Mouse (Mus musculus): ENCODE data around the gene Aco1. TPM values are rescaled to one million over a fixed set of nuclear protein-coding genes. Genes with fewer than 3 reads are reported as not detected.

The Aco1 gene
- total and polyA plus RNA-seq, 3 experiments: 34.1 to 144 (median 119) TPM

GRCm38 (mm10) chr4:40144543-40144942 is 1.7 kb downstream of the Aco1 start:
- Histone ChIP-seq H3K4me1 (ENCODE audit: insufficient read depth, low read depth, low read length) (peaks cover 71% of the 10 kb centered on the region), H3K27me3 (ENCODE audit: insufficient read depth, low read length) (no peaks in the 10 kb centered on the region), H3K4me3 (ENCODE audit: low read depth, low read length) (peak overlapping the region; percentile 98), H3K36me3 (replicated peaks) (peaks cover 39% of the 10 kb centered on the region), H3K9me3 (replicated peaks) (no peaks in the 10 kb centered on the region)
- TF ChIP-seq TAL1 (conservative IDR thresholded peaks at IDR 0.05; ENCODE audit: low read depth, low read length): no peak
- TF ChIP-seq GATA1 (IDR thresholded peaks at IDR 0.05; ENCODE audit: borderline replicate concordance, low read length): no peak
- DNase-seq (ENCODE audit: low spot score): no peak
- no peak for ATAC-seq (ENCODE audit: extremely low read depth, insufficient number of reproducible peaks, low FRiP score, poor library complexity, severe bottlenecking)

- DNase-seq (ENCODE audit: low spot score) (no peak), ATAC-seq (ENCODE audit: extremely low read depth, insufficient number of reproducible peaks, low FRiP score, poor library complexity, severe bottlenecking) (no peak)
- Histone ChIP-seq H3K9me3 (replicated peaks) (no peaks in the 10 kb centered on the region), H3K4me1 (ENCODE audit: insufficient read depth, low read depth, low read length) (peaks cover 69% of the 10 kb centered on the region), H3K36me3 (replicated peaks) (peaks cover 40% of the 10 kb centered on the region), H3K27me3 (ENCODE audit: insufficient read depth, low read length) (no peaks in the 10 kb centered on the region), H3K4me3 (ENCODE audit: low read depth, low read length) (no peak overlapping the region; the same call in 1 of the 2 replicates)
- TF ChIP-seq TAL1 (conservative IDR thresholded peaks at IDR 0.05; ENCODE audit: low read depth, low read length) (no peak), GATA2 (IDR thresholded peaks at IDR 0.05; ENCODE audit: borderline replicate concordance, low read depth, low read length) (no peak), GATA1 (IDR thresholded peaks at IDR 0.05; ENCODE audit: borderline replicate concordance, low read length) (no peak), POLR2AphosphoS5 (IDR thresholded peaks at IDR 0.05; ENCODE audit: insufficient replicate concordance, low read depth, low read length) (no peak), CTCF (IDR thresholded peaks at IDR 0.05; ENCODE audit: low read depth, low read length) (no peak)
Observed at GRCm38 (mm10) chr4:40144981-40145380, 2.1 kb downstream of the Aco1 start.

DNA sequence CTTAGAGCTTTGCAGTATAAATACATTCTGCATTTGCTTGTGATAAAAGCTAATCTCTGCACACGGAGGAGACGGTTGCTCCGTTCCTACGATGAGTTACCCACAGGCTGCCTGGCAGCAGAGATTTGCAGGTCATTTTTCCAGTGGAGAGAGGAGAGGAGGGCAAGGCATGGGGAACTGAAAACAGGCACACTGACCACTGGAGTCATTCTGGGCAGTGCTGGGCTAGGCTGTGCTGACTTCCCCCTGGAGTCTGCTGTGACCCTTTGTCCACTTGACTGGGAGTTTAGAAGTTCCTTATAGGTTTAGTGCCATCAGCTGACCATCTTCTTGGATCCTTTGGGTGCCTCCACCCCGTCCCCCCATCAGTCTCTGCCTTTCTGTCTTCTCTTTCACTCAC is 5.4 kb downstream of the Aco1 start:
- ATAC-seq (ENCODE audit: extremely low read depth, insufficient number of reproducible peaks, low FRiP score, poor library complexity, severe bottlenecking) (no peak), DNase-seq (ENCODE audit: low spot score) (no peak)

GRCm38 (mm10) chr4:40150046-40150445 is 7.2 kb downstream of the Aco1 start:
- TF ChIP-seq GATA1 (IDR thresholded peaks at IDR 0.05; ENCODE audit: borderline replicate concordance, low read length) (no peak), TAL1 (conservative IDR thresholded peaks at IDR 0.05; ENCODE audit: low read depth, low read length) (no peak), CTCF (IDR thresholded peaks at IDR 0.05; ENCODE audit: low read depth, low read length) (no peak), POLR2AphosphoS5 (IDR thresholded peaks at IDR 0.05; ENCODE audit: insufficient replicate concordance, low read depth, low read length) (no peak), GATA2 (IDR thresholded peaks at IDR 0.05; ENCODE audit: borderline replicate concordance, low read depth, low read length) (no peak)

More for the DNA sequence above, 5.4 kb downstream of the Aco1 start:
- Histone ChIP-seq H3K9me3 (replicated peaks) (no peaks in the 10 kb centered on the region), H3K4me3 (ENCODE audit: low read depth, low read length) (no peak overlapping the region), H3K4me1 (ENCODE audit: insufficient read depth, low read depth, low read length) (peaks cover 75% of the 10 kb centered on the region), H3K27me3 (ENCODE audit: insufficient read depth, low read length) (no peaks in the 10 kb centered on the region), H3K36me3 (replicated peaks) (peaks cover 69% of the 10 kb centered on the region)
- no peak for TF ChIP-seq GATA2 (IDR thresholded peaks at IDR 0.05; ENCODE audit: borderline replicate concordance, low read depth, low read length)
- TF ChIP-seq TAL1 (conservative IDR thresholded peaks at IDR 0.05; ENCODE audit: low read depth, low read length): no peak
- TF ChIP-seq POLR2AphosphoS5 (IDR thresholded peaks at IDR 0.05; ENCODE audit: insufficient replicate concordance, low read depth, low read length): no peak
- TF ChIP-seq GATA1 (IDR thresholded peaks at IDR 0.05; ENCODE audit: borderline replicate concordance, low read length): no peak
- no peak for TF ChIP-seq CTCF (IDR thresholded peaks at IDR 0.05; ENCODE audit: low read depth, low read length)

GRCm38 (mm10) chr4:40152771-40153170 is 9.9 kb downstream of the Aco1 start:
- peaks cover 53% of the 10 kb centered on the region for H3K36me3 ChIP-seq (replicated peaks)
- no peak overlapping the region; the same call in 1 of the 2 replicates for H3K4me3 ChIP-seq (ENCODE audit: low read depth, low read length)
- H3K27me3 ChIP-seq (ENCODE audit: insufficient read depth, low read length): no peaks in the 10 kb centered on the region
- H3K4me1 ChIP-seq (ENCODE audit: insufficient read depth, low read depth, low read length): peaks cover 89% of the 10 kb centered on the region
- TF ChIP-seq GATA1 (IDR thresholded peaks at IDR 0.05; ENCODE audit: borderline replicate concordance, low read length) (no peak), POLR2AphosphoS5 (IDR thresholded peaks at IDR 0.05; ENCODE audit: insufficient replicate concordance, low read depth, low read length) (no peak), TAL1 (conservative IDR thresholded peaks at IDR 0.05; ENCODE audit: low read depth, low read length) (no peak)
- H3K9me3 ChIP-seq (replicated peaks): no peaks in the 10 kb centered on the region
- ATAC-seq (ENCODE audit: extremely low read depth, insufficient number of reproducible peaks, low FRiP score, poor library complexity, severe bottlenecking) (no peak), DNase-seq (ENCODE audit: low spot score) (no peak)

More at GRCm38 (mm10) chr4:40150046-40150445, 7.2 kb downstream of the Aco1 start:
- DNase-seq (ENCODE audit: low spot score) (no peak), ATAC-seq (ENCODE audit: extremely low read depth, insufficient number of reproducible peaks, low FRiP score, poor library complexity, severe bottlenecking) (no peak)
- Histone ChIP-seq H3K9me3 (replicated peaks) (no peaks in the 10 kb centered on the region), H3K4me3 (ENCODE audit: low read depth, low read length) (no peak overlapping the region), H3K4me1 (ENCODE audit: insufficient read depth, low read depth, low read length) (peaks cover 76% of the 10 kb centered on the region), H3K36me3 (replicated peaks) (peaks cover 68% of the 10 kb centered on the region), H3K27me3 (ENCODE audit: insufficient read depth, low read length) (no peaks in the 10 kb centered on the region)

GRCm38 (mm10) chr4:40153500-40153899 is 10.6 kb downstream of the Aco1 start:
- no peak for DNase-seq (ENCODE audit: low spot score)
- H3K4me1 ChIP-seq (ENCODE audit: insufficient read depth, low read depth, low read length): peaks cover 88% of the 10 kb centered on the region

More at GRCm38 (mm10) chr4:40153500-40153899, 10.6 kb downstream of the Aco1 start:
- no peak for TF ChIP-seq CTCF (IDR thresholded peaks at IDR 0.05; ENCODE audit: low read depth, low read length)
- TF ChIP-seq POLR2AphosphoS5 (IDR thresholded peaks at IDR 0.05; ENCODE audit: insufficient replicate concordance, low read depth, low read length): no peak
- TF ChIP-seq TAL1 (conservative IDR thresholded peaks at IDR 0.05; ENCODE audit: low read depth, low read length): no peak
- TF ChIP-seq GATA2 (IDR thresholded peaks at IDR 0.05; ENCODE audit: borderline replicate concordance, low read depth, low read length): no peak
- no peak for TF ChIP-seq GATA1 (IDR thresholded peaks at IDR 0.05; ENCODE audit: borderline replicate concordance, low read length)
- Histone ChIP-seq H3K27me3 (ENCODE audit: insufficient read depth, low read length) (no peaks in the 10 kb centered on the region), H3K9me3 (replicated peaks) (no peaks in the 10 kb centered on the region), H3K36me3 (replicated peaks) (peaks cover 53% of the 10 kb centered on the region), H3K4me3 (ENCODE audit: low read depth, low read length) (no peak overlapping the region; the same call in 1 of the 2 replicates)
- ATAC-seq (ENCODE audit: extremely low read depth, insufficient number of reproducible peaks, low FRiP score, poor library complexity, severe bottlenecking): no peak

Measured in G1E (cell line).